Mouse (Mus musculus): ENCODE measurements around the gene Olfr530.

Olfr530 gene

GRCm38 (mm10) chr7:140376231-140376630 is at the start of gene Olfr530:
Olfr530 (minus strand) TSS chr7:140376331.
- DNase-seq (ENCODE audit: low read depth, low spot score), result no peak

- DNase-seq (ENCODE audit: low read depth, low spot score), result no peak
These were observed 45.4 kb upstream of the Olfr530 start, which contains the start of gene Olfr532 for GRCm38 (mm10) chr7:140421539-140421938. Olfr532 (minus strand) TSS chr7:140421639.

DNA sequence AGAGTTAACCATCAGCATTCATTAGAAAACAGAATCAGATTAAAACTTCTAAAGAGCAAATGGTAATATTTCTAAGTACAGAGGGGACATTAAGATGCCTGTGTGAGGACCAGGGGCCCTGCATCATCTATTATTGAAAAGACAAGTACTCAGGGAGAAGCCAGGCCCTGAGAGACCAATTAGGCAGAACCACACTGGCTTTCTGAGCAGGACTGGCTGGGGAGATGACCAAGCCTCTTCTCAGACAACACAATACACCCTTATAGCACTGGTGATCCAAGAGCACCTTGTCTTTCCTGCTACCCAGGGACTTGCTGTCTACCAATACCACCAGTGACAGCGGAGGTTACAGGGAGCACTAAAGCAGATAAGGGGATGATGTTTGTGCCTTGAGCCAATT is 26.7 kb upstream of the Olfr530 start, which contains the start of gene Olfr531:
Olfr531 (minus strand) TSS at position 101 of the 400 bp plus-strand sequence.
- DNase-seq (ENCODE audit: low read depth, low spot score), result no peak

GRCm38 (mm10) chr7:140376911-140377310 is 780 bp upstream of the Olfr530 start:
- DNase-seq (ENCODE audit: low read depth, low spot score), result no peak

GRCm38 (mm10) chr7:140374300-140374699 is 1.8 kb downstream of the Olfr530 start:
- no peak for DNase-seq (ENCODE audit: low read depth, low spot score)

GRCm38 (mm10) chr7:140361571-140361970 is 14.6 kb downstream of the Olfr530 start, which contains the start of gene Olfr60:
Olfr60 (minus strand) TSS chr7:140361671.
- DNase-seq (ENCODE audit: low read depth, low spot score), result no peak

DNA sequence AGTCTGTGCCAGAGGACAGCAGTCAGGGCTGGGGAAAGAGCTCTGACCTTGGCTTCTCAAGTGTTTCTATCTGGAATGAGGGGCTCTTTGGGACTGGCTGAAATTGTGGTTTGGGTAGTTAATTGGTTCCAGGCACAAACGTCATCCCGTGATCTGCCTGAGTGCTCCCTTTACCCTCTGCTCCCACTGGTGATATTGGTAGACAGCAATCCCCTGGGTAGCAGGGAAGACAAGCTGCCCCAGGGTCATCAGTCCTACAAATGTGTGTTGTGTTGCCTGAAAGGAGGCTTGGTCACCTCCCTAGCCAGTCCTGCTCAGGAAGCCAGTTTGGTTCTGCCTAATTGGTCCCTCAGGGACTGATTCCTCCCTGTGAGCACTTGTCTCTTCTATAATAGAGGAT is 42.4 kb downstream of the Olfr530 start, which contains the start of gene Olfr527:
Olfr527 (plus strand) TSS at position 301 of the 400 bp plus-strand sequence.
- DNase-seq (ENCODE audit: low read depth, low spot score), result no peak

GRCm38 (mm10) chr7:140329766-140330304 is 46.3 kb downstream of the Olfr530 start:
- DNase-seq (ENCODE audit: low read depth, low spot score), result no peak
